Mouse (Mus musculus): ENCODE data around the gene Fam83f. TPM values are rescaled to one million over a fixed set of nuclear protein-coding genes. Genes with fewer than 3 reads are reported as not detected.

Gene Fam83f
- polyA plus RNA-seq, 1 experiment from 2014 or later: 0.60 TPM

DNA sequence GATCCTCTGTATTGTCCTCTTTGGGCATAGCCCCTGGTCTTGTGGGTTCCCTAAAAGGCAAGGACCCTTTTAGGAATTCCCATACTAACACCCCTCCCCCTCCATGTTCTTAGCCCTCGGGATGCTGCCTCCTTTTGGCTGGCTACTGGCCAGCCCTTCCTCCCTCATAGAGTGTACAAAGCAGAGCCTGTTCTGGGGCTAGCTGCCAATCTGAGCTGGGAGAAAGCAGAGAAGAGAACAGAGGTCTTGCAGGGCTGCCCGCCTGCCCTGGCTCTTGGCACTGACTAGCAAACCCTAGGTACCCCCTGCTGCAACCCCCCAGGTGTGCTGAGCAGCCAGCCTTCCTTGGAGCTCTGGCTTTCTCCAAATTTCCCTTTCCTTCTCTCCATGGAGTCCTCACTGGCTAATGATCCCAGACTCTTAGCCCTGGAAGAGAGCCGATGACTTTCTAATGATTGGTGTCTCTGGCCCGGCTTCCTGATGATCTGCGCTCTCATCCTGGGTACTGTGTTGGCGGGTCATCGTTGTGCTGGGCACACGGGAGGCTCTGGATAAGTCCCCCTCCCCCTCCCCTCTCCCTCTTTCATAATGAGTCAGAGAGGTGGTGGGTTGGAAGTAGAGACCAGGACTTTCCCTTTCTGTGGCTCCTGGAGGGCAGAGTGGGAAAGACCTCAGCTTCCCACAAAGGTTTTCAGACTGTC, 8.0 kb downstream of the Fam83f start:
- 61% methylated on average over 8 of the region's 8 CpGs for WGBS
- DNase-seq (ENCODE audit: low spot score): no peak
- peaks cover 36% of the 10 kb centered on the region for H3K4me1 ChIP-seq (replicated peaks)
- H3K4me3 ChIP-seq: no peak overlapping the region
- no peak overlapping the region for H3K27ac ChIP-seq
- no peaks in the 10 kb centered on the region for H3K9me3 ChIP-seq
- H3K36me3 ChIP-seq: no peaks in the 10 kb centered on the region
- peaks cover 23% of the 10 kb centered on the region for H3K27me3 ChIP-seq (ENCODE audit: insufficient read depth, poor library complexity, severe bottlenecking)

DNA sequence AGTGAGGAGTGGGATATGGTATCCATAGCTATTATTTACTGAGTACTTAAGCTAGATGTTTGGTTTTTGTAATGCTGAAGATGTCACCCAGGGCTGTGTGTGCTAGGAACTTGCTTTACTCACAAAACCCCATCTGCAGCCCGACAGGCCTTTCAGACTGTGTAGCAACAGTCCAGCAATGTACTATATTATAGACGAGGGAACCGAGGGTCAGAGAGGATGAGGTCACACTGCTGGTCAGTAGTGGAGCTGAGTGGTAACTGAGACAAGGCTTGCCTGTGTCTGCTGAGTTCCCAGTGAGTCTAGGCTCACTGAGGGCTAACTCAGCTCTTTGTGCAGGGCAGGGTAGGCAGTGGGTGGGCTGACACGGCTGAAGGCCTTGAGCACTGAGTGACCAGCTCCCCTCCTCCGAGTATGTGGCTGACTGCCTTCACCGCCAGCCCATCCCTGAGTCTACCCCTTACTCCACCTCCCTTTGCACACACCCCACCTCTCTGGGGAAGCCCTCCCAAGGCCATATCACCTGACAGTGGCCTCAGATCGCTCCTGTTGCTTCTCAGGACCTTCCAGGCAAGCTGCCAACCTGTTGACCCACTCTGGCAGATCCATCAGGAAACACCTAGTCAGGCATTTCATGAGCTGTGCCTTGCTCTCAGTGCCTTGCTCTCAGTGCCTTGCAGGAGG, 8.8 kb downstream of the Fam83f start:
- H3K4me3 ChIP-seq: no peak overlapping the region
- peaks cover 16% of the 10 kb centered on the region for H3K27me3 ChIP-seq (ENCODE audit: insufficient read depth, poor library complexity, severe bottlenecking)
- peak overlapping the region; percentile 50; the same call in 1 of the 2 replicates for H3K27ac ChIP-seq
- H3K36me3 ChIP-seq: no peaks in the 10 kb centered on the region
- H3K4me1 ChIP-seq (replicated peaks): peaks cover 44% of the 10 kb centered on the region
- 52% methylated on average over 7 of the region's 7 CpGs for WGBS
- no peak for DNase-seq (ENCODE audit: low spot score)
- H3K9me3 ChIP-seq: no peaks in the 10 kb centered on the region

DNA sequence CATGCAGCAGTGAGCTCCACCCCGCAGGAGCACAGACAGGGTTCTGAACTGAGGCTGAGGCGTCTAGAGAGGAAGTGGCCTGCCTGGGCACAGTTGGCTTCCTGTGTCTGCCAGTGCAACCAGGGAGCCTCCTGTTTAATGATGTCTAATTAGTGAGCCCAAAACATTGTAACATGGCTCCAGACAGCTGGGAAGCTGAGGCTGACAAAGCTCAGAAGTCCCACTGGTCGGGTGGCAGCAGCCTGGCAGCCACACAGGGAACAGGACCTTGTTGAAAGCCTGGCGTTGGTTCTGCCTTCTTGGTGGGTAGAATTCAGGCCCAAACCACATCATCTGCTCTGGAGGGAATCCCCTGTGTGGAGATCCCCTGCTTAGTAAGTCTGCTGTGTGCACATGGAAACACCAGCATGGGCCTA, 9.8 kb downstream of the Fam83f start:
- Histone ChIP-seq H3K4me1 (replicated peaks) (peaks cover 54% of the 10 kb centered on the region), H3K9me3 (no peaks in the 10 kb centered on the region), H3K4me3 (no peak overlapping the region), H3K36me3 (no peaks in the 10 kb centered on the region), H3K27ac (0 out of 2 replicates have a peak overlapping the region, but pooled peaks have one; percentile 30), H3K27me3 (ENCODE audit: insufficient read depth, poor library complexity, severe bottlenecking) (peaks cover 12% of the 10 kb centered on the region)
- DNase-seq (ENCODE audit: low spot score): no peak
- 82% methylated on average over 4 of the region's 4 CpGs for WGBS

DNA sequence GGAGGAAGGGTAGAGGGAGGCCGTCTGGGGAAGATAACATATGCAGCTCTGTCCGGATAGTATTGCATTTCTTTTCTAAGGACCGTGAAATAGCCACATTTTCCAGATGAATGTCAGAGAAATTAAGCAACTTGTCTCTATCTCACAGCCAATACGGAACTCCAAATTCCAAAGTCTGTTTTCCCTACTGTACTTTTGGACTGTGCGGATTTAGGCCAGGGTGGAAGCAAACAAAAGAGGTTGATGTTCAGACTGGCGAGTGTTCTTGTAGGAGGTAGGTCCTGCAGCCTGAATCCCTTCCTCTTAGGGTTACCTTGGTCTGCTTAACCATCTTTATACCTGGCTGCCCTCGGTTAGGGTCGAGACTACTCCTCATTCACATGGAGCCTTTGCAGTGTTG, 10.7 kb downstream of the Fam83f start:
- DNase-seq (ENCODE audit: low spot score): no peak
- H3K27me3 ChIP-seq (ENCODE audit: insufficient read depth, poor library complexity, severe bottlenecking): peaks cover 17% of the 10 kb centered on the region
- no peaks in the 10 kb centered on the region for H3K9me3 ChIP-seq
- H3K4me3 ChIP-seq: no peak overlapping the region
- peaks cover 55% of the 10 kb centered on the region for H3K4me1 ChIP-seq (replicated peaks)
- 89% methylated on average over 8 of the region's 8 CpGs for WGBS
- H3K27ac ChIP-seq: no peak overlapping the region
- no peaks in the 10 kb centered on the region for H3K36me3 ChIP-seq

DNA sequence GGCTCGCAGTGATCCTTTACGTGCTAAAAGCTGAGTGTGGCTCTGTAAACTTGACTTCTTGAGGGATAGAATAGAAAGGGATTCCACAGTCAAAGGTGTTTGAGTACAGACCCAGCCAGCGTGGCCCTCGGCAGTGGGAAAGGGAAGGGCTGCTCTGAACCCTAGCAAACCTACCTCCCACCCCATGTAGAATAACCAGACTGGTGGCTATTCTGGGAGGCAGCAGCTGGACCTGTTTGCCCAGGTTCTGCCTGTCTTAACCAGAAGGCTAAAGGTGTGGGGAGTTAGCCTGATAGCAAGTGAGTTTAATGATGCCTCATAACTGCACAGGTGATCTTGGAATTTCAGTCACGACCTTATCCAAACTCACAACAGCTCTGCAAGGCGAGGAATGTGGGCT, 11.5 kb downstream of the Fam83f start:
- H3K27me3 ChIP-seq (ENCODE audit: insufficient read depth, poor library complexity, severe bottlenecking): peaks cover 23% of the 10 kb centered on the region
- H3K4me1 ChIP-seq (replicated peaks): peaks cover 55% of the 10 kb centered on the region
- H3K4me3 ChIP-seq: no peak overlapping the region
- 81% methylated on average over 6 of the region's 6 CpGs for WGBS
- H3K36me3 ChIP-seq: no peaks in the 10 kb centered on the region
- H3K9me3 ChIP-seq: no peaks in the 10 kb centered on the region
- H3K27ac ChIP-seq: peak overlapping the region; percentile 24; the same call in 1 of the 2 replicates
- no peak for DNase-seq (ENCODE audit: low spot score)

DNA sequence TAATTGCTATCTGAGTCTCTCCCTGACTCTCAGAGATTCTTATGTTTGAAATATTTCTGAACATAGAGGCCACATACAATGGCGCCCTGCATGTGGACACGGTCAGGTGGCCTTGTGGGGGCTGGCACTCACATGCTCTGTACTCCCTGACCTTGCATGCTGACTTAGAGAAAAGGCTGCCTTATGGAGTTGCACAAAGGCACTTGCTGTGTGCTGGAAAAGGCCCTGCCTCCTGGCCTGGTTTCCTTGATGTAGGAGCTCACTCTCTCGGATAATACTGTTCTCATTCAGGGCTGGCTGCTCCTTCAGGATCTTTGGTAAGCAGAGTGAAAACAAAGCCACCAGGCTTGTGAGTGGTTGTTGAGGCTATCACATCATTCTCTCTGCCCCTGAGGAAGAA, 12.3 kb downstream of the Fam83f start:
- H3K9me3 ChIP-seq: no peaks in the 10 kb centered on the region
- H3K27me3 ChIP-seq (ENCODE audit: insufficient read depth, poor library complexity, severe bottlenecking): peaks cover 27% of the 10 kb centered on the region
- WGBS: 47% methylated on average over 3 of the region's 3 CpGs
- DNase-seq (ENCODE audit: low spot score): no peak
- no peak overlapping the region for H3K4me3 ChIP-seq
- H3K27ac ChIP-seq: peak overlapping the region; percentile 24
- H3K36me3 ChIP-seq: no peaks in the 10 kb centered on the region
- H3K4me1 ChIP-seq (replicated peaks): peaks cover 53% of the 10 kb centered on the region

DNA sequence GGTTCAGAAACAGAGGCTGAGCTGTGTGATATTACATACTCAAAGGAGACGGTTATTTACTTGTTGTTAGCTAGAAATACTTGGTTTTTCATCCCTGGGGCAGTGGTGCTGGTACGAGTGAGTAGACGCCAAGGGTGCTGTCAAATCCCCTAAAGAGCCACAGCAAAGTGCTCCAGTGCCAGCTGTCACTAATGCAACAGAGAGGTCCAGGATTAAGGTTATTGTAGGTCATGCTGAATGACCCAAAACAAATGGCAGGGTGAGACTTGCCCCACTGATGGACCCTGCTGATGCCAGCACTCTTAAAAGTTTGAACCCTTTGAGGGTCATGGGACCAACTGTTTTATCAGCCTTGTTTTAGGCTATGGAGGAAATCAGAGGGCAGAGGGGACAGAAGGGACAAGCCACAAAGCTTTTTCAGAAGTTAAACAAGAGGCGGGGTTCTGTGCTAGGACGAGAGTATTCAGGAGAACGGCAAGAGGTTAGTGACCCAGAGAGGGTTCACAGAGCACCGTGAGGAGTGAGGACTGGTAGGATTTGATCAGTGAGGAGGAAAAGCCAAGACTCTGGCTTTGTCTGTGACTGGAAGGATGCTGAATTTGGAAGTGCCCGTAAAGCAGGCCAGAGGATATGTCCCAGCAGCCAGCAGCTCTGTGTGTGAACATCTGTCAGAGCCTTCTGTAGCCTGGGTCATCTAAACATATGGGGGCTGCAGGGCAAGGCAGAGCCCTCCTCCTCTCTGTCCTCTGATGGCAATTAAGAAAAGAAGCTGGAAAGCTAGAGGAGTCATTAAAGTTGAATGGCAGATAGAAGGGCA, 13.3 kb downstream of the Fam83f start:
- no peaks in the 10 kb centered on the region for H3K9me3 ChIP-seq
- H3K27me3 ChIP-seq (ENCODE audit: insufficient read depth, poor library complexity, severe bottlenecking): peaks cover 30% of the 10 kb centered on the region
- H3K27ac ChIP-seq: peak overlapping the region; percentile 24
- 13% methylated on average over 8 of the region's 8 CpGs for WGBS
- DNase-seq (ENCODE audit: low spot score): peak; percentile 31
- H3K36me3 ChIP-seq: no peaks in the 10 kb centered on the region
- H3K4me1 ChIP-seq (replicated peaks): peaks cover 47% of the 10 kb centered on the region
- peak overlapping the region; percentile 9; the same call in 1 of the 2 replicates for H3K4me3 ChIP-seq

DNA sequence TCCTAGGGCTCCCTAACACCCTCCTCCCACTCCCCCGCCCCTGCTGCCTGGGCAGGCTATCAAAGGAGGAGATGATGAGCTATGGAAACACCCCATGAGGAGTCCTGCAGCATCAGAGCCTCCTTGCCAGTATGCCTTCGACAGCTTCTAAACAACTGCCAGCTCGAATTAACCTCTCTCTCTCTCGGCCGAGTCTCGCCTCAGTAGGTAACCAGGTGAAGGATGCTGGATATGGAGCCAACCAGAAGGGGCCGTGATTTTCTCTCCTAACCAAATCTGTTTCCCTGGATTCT, 13.9 kb downstream of the Fam83f start:
- WGBS: 34% methylated on average over 7 of the region's 7 CpGs
- Histone ChIP-seq H3K27me3 (ENCODE audit: insufficient read depth, poor library complexity, severe bottlenecking) (peaks cover 30% of the 10 kb centered on the region), H3K4me3 (no peak overlapping the region)

DNA sequence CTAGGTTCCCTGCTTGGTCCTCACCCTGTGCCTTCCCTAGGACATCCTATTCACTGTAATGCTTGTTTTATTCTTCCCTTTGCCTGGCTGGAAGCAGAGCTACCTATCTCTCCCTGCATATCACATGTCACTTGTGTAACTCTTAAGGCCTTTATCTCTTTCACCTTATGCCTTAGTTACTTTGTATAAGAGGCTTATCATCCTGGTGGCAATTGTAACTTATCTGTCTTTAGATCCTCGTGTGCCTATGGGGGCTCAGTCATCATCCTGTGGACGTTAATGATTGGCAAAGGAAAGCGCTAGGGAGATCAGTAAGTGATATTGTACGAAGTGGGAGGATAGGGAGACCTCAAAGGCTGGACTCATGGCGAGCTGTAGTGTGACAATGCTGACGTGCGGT, 16.9 kb downstream of the Fam83f start:
- Histone ChIP-seq H3K27ac (no peak overlapping the region), H3K27me3 (ENCODE audit: insufficient read depth, poor library complexity, severe bottlenecking) (peaks cover 41% of the 10 kb centered on the region), H3K4me1 (replicated peaks) (peaks cover 46% of the 10 kb centered on the region), H3K9me3 (no peaks in the 10 kb centered on the region), H3K4me3 (no peak overlapping the region), H3K36me3 (no peaks in the 10 kb centered on the region)
- DNase-seq (ENCODE audit: low spot score): no peak
- 80% methylated on average over 7 of the region's 7 CpGs for WGBS

More for the DNA sequence above, 13.9 kb downstream of the Fam83f start:
- no peak for DNase-seq (ENCODE audit: low spot score)
- H3K36me3 ChIP-seq: no peaks in the 10 kb centered on the region
- H3K9me3 ChIP-seq: no peaks in the 10 kb centered on the region
- H3K27ac ChIP-seq: peak overlapping the region; percentile 24
- H3K4me1 ChIP-seq (replicated peaks): peaks cover 43% of the 10 kb centered on the region

DNA sequence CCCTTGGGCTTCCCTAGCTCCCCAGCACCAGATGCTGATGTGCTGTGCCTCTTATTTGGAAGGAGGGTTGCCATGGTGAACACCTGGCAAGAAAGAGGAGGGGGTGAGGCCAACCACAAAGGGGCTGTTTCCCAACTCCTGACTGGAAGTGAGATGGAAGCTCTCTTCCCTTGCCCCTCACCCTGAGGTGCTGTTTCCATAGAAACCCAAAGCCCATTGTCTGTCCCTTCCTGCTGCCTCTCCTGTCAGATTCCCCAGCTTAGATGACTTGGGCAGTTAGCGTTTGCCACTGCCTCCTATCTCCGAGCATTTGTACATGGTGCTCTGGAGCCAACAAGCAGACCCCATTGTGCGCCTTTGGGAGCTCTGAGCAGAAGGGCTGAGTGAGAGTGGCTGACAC, 21.8 kb downstream of the Fam83f start:
- DNase-seq (ENCODE audit: low spot score): no peak
- no peaks in the 10 kb centered on the region for H3K9me3 ChIP-seq
- peaks cover 37% of the 10 kb centered on the region for H3K4me1 ChIP-seq (replicated peaks)
- WGBS: 30% methylated on average over 3 of the region's 3 CpGs
- H3K4me3 ChIP-seq: no peak overlapping the region
- H3K36me3 ChIP-seq: no peaks in the 10 kb centered on the region
- 0 out of 2 replicates have a peak overlapping the region, but pooled peaks have one; percentile 19 for H3K27ac ChIP-seq
- H3K27me3 ChIP-seq (ENCODE audit: insufficient read depth, poor library complexity, severe bottlenecking): peaks cover 21% of the 10 kb centered on the region

DNA sequence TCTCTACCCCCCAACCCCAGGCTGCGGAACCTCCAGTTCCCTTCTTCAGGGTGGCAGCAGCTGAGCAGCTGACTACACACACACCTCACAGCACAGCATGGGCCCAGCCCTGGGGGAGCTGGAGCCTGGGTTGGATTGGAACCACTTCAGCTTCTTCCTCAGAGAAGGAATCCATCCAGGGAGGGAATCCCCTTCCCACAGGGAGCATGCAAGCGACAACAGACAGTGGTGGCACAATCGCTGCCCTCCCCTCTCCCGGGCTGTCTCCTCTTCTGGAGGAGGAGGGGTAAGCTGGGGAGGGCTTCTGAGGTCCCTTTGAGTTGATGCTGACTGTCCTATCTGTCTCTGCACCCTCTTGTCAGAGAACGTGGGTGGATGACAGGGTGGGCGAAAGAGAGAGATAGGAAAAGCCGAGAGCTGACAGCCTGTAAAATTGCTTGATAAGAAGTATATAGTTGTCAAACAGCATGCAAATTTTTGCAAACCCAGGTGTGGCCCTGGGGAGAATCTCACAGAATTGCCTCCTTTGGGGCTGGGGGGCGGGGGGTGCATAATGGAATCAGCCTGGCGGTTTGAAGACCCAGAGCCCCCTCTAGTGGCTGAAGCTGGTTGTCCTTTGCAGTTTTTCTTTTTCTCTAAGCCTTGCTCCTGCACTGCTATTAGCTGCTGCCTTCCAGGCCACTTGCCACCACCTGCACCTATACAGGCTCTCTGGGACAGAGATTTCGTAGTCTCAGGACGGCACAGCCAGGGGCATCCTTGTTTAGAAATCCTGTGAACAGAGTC, 22.7 kb downstream of the Fam83f start:
- 28% methylated on average over 11 of the region's 11 CpGs for WGBS

DNA sequence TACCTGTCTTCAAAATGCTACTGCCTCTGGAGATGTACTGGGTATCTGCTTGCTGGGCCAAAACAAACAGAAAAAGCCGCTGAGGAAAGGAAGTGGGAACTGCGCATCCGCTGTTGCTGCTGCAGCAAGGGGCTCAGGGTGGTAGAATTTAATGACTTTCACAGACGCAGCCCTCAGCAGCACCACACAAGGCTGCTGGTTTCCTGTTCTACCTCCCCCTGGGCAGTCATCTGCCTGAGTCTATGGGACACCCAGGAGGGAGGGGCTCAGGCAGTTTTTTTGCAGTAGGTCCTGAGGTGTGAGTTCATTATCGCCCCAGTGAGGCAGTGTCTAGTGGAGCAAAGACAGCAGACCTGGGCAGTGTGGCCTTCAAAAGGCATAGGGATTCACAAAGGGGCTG, 25.9 kb downstream of the Fam83f start:
- Histone ChIP-seq H3K36me3 (no peaks in the 10 kb centered on the region), H3K4me3 (no peak overlapping the region), H3K27ac (peak overlapping the region; percentile 29; the same call in 1 of the 2 replicates), H3K9me3 (no peaks in the 10 kb centered on the region), H3K27me3 (ENCODE audit: insufficient read depth, poor library complexity, severe bottlenecking) (0 out of 2 replicates have a peak, but pooled peaks cover 8% of the 10 kb centered on the region), H3K4me1 (replicated peaks) (peaks cover 27% of the 10 kb centered on the region)
- WGBS: 48% methylated on average over 5 of the region's 5 CpGs
- no peak for DNase-seq (ENCODE audit: low spot score)

More for the DNA sequence above, 22.7 kb downstream of the Fam83f start:
- Histone ChIP-seq H3K27me3 (ENCODE audit: insufficient read depth, poor library complexity, severe bottlenecking) (peaks cover 20% of the 10 kb centered on the region), H3K4me3 (no peak overlapping the region), H3K27ac (peak overlapping the region; percentile 19; the same call in 1 of the 2 replicates), H3K4me1 (replicated peaks) (peaks cover 37% of the 10 kb centered on the region), H3K9me3 (no peaks in the 10 kb centered on the region), H3K36me3 (no peaks in the 10 kb centered on the region)
- DNase-seq (ENCODE audit: low spot score): peak; percentile 63

Measured in hindbrain, embryonic 10.5 days (tissue).